Mouse (Mus musculus): ENCODE measurements at regions not wholly inside any gene's neighbourhood (a gene's known extent, or its start where the extent isn't known, plus 50 kb on each side); places are given as distances from the start of the nearest gene placed in this dataset.

DNA sequence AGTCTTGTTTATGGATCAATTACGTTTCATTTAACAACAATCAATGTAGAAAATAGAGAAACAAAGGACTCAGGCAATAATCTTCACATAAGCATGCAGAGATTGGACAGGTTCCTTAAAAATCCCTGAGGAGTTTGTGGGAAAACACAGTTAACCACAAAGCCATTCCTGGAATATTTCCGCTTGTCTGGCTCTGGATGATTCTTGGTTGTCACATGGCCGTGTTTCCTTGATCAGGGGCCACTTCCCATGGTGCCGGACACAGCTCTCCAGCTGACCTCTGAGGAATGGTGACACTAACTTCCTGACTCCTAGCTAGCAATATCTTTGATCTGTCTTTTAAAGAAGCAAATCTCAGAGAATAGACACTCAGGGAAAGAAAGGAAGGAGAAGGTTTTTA lies 344.8 kb upstream of the Marcks start:
- peak; percentile 27; the same call in 1 of the 2 replicates for TF ChIP-seq POLR2A (IDR thresholded peaks at IDR 0.05; ENCODE audit: insufficient read depth, low read depth, low read length)
- TF ChIP-seq EP300 (IDR thresholded peaks at IDR 0.05; ENCODE audit: insufficient read depth, low read depth, low read length), result peak; percentile 90
